Mouse (Mus musculus) lung, postnatal 36 days (tissue): ENCODE measurements around the gene Prkab1.

Experiments
- DNase-seq: peaks from one replicate; pipeline ENCODE4 v3.0.0; 2022; ENCODE audit warnings: mixed read lengths

Gene Prkab1

DNA sequence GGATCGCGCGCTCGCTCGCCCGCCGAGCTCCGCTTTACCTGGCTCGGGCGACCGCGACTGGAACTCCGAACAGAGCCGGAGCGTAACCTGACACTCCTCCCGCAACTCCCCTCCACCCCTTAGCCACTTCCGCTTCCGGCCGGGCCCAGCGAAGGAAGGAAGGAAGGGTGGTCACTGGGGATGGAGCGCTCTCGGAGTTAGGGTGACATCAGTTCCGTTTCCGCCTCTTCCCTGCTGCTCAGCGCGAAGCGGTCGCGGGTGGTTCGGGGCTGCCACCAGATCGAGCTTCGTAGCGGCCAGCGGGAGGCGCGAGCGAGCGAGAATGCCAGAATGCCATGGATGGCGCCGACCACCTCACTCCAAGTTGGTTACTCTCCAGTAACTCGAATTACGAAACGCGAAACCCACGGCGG is at the start of gene Prkab1:
Prkab1 (minus strand) TSS at position 182 of the 413 bp plus-strand sequence.
- peak; percentile 95 for DNase-seq

DNA sequence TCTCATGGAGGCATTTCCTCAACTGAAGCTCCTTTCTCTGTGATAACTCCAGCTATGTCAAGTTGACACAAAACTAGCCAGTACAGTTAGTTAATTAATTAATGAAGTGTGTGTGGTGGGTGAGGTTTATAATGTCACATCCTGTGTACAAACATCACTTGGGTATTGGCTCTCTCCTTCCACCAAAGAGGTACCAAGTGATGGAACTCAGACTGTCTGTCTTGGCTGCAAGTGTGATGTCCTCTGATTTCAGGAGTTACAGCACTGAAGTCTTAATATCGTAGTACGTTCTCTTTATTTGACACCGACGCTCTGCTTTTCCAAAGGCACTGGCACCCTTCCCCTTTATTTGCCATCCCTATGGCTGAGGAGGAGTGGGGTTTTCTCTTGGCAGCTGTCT is 45.3 kb upstream of the Prkab1 start:
- DNase-seq: peak; percentile 43

DNA sequence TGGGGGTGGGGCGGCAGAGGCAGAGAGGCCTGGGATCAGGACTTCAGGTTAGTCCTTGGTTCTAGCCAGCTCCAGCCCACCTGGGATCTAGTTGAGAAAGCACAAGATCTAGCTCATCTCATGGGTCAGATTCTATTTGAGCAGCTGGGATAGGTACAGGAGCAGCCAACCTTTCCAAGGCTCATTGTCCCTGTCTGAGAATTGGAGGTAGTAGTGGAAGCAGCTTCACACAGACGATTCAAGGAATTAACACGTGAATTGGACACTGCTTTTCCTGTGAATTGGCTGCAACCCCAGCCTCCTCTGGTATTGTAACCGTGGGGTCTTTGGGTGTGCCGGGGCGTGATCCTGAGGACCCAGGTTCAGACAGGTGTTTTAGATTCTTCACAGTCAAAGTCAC is 28.5 kb upstream of the Prkab1 start:
- no peak for DNase-seq

DNA sequence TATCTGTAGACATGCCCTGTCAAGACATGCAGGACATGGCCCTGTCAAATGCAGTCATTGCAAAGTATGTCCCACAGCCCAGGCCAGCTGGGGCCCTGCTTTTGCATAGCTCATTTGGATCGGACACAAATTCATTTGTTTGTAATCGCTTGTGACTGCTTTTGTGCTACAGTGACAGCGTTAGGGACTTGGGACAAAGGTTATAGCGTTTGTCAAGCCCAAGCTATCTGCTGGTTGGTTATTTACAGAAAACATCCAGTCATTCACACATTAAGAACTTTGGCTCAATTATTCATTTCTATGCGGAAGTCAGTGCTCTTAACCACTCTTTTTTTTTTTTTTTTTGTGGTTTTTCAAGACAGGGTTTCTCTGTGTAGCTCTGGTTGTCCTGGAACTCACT is 27.9 kb upstream of the Prkab1 start:
- no peak for DNase-seq

DNA sequence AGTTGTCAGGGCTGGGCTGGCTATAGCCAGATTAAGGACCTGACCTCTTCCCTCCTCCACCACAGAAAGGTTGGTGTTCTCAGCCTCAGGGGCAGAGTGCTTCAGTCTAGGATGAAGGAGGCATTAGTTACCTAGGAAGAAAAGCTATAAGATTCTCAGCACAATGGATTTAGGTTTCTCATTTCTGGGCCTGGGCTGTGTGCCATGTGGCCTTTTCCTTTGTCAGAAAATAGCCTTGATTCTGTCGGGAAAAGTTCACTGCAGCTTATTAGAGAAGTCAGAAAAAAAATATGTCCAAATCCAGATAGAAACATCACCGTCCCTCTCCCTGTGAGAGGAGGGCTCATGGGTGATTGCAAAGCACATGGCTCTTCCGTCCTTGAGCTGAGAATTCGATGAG is 25.5 kb upstream of the Prkab1 start:
- no peak for DNase-seq

DNA sequence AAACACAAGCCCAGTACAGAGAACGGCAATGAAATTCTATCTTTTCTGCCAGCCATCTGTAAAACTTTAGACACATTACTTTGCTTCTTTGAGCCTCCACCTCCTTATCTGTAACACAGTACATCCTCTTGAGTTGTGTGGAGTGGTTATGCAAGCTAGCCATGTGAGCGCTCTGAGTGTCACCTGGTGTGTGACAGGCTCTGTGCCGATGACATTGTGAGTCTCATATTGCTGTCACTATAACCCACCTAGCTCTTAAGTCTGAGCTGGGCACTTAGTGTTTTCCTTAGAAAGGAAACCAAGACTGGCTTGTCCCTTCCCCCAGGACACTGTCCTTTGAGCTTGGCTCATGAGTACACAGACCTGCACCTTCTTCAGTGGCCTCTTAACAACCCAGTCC is 24.0 kb upstream of the Prkab1 start:
- DNase-seq: no peak

DNA sequence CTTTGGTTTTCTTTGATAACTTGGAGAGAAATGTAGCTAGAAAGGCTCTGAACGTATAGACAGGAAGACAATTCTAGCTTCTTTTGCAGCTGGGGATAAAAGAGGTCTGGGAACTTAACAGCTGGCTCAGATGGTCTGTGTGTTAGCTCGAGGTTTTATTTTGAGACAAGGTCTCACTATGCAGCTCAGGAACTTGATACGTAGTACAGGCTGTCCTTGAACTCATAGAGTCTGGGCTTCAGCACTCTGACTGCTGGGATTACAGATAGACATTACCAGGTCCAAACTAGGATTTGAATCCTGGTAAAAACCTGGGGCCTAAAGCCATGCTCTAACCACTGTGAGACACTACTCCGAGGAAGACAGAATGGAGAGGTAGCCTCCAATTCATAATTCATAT is 21.9 kb upstream of the Prkab1 start:
- DNase-seq: no peak

DNA sequence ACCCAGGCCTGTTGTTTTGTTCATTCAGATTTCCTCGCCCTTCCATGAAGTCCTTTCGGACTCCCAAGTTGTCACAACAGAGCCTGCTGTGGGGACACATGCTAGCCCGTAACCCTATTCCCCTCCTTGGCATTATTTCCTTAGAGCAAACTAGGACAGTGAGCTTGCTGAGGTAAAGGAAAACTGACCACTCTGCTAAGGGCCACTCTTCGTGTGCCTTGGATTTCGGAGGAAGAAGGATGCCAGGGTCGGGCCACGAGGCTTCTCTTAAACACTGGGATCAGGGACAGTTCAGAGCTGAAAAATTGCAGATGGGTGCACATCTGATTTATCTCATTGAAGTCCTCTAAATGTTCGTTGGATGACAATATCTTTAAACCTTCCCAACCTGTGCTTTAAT is 21.3 kb upstream of the Prkab1 start:
- no peak for DNase-seq

DNA sequence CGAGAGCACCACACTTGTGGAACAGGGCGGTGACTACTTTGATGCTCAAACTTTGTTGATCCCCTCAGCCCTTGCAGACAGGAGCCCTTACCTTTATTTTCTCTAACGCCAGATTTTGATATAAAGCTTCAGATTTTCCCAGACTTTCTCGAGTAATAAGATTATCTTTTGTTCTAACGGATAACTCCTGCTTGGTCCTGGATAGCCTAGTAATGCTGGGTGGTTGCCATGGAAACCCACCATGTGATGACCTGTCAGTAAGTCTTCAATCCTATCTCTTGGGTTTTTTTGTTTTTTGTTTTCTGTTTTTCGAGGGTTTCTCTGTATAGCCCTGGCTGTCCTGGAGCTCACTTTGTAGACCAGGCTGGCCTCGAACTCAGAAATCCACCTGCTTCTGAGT is 17.9 kb upstream of the Prkab1 start:
- DNase-seq: no peak

DNA sequence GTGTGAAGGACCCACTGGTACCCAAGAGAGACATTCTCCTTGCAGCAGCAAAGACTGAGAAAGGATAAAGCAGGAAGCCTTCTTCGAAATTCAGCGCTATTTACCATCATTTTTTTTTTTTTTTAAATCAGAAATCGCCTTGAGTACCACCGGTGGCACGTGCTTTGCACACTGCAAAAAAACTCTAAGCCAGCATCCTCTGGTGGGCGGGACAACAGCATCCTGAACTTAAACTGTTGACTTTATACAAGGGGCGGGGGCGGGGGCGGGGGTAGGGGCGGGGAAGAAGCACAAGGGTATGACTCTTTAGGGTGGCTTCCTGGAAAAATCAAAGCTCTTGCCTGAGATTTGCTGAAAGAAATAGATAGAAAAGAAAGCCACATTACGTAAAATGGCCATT is 15.4 kb upstream of the Prkab1 start:
- no peak for DNase-seq

DNA sequence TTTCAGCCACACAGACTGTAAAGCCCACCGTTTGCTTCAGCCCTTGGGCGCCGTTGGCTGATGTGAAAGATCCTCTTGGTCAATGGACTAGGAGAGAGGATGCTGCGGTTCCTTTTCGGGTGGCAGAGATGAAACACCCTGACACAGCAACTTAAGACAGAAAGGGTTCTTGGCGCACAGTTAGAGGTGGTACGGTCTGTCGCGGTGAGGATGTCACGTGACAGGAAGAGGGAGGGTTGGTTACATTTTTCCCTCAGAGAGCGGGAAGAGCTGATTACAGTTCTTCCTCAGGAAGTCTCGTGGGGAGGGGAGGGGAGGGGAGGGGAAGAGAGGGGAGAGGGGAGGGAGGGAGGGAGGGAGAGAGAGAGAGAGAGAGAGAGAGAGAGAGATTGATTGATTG is 13.4 kb upstream of the Prkab1 start:
- no peak for DNase-seq

DNA sequence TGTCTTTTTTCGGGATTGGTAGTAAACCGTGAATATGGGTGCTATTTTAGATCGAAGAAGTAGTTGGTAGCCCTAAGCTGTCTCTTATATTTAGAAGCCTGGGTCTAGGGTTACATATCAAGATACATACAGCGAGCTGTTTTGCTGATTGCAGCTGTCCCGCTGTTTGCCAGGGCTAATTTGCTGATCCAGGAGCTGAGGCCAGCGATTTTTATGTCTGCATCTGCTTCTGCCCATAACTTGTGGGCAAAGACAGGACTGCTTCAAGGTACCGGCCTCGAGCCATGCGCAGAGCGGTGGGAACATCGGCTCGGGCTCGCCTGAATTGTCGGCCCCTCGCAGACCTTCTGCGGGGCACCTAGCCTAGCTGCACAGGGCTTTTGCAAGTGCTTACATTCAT is 12.2 kb upstream of the Prkab1 start:
- no peak for DNase-seq

DNA sequence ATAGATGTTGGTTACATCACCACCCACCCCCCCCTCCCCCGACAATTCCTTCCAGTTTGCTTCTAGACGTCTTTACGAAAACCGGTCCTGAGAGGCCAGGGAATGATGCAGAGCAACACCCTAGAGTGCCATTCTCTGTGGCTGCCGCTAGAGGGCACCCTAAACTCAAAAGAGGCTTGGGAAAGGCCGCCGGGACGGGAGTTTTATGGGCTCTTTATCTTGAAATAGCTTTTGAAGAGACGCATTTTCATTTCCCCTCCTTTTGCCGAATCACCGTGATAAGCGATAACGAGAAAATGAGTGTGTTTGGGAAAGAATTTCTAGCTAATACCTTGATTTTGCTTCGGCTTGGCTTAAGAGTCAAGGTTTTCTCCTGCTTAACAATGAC is 6.9 kb upstream of the Prkab1 start:
- DNase-seq: peak; percentile 70

DNA sequence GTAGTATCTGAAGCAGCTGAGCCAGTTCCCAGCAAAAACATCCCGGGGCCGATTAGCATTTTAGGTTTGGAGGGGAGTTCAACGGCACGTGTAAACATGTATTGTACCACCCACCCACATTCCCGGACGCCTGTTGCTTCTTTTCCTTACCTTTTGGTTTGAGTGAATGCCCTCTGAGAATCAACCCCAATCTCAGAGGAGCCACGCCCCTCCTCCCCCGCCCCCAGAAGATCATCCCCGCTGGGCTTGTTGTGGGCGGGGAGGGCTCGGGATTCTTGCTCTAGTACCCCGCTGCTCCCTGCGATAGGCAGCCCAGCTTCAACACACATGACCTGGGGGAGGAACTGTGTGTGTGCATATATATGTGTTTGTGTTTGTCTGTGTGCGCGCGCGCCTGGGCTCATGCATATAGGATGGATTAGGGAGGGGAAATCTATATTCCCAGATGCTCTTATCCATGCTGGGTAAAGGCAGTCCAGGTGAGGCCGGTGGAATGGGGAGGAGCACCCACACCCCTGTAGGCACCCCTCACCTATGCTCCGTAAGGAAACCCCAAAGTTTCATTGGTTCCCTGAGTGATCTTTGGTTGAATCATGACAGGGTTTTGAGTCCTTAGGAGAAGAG is 6.4 kb upstream of the Prkab1 start:
- no peak for DNase-seq

DNA sequence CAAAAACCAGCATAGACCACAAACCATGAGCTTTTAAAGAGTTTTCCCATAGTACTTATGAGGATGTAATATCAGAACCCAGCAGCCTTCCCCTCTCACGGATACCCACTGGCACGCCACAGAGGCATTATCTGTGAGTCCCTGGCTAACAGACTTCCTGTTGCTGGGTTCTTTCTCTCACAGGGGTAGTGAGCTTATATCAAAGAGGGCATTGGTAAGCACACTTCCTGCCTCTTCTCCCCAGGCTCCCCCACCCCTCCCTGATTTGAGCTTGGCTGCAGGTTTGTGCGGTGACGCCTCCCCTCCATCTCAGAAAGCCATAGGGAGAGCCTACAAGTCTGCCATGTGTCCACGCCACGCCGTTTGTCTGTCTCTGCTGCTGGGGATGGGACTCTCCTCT is 4.8 kb upstream of the Prkab1 start:
- no peak for DNase-seq

DNA sequence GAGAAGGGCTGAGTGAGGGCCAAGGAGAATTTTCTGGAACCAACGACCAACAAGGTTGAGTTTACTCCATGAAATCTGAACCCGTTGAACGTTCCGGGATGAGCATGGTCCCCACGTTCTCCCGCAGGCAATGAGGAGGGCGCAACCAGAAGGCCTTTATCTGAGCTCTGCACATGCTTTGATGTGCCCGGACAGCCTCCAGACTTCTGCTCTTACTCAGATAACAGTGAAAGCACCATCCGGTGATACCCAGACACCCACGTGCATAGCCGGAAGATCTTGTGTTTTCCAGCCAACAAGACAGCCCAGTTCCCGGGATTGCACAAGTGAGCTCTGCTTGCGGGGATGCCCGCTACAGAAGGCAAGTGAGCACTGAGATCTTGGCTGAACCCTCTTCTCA is 2.3 kb upstream of the Prkab1 start:
- DNase-seq: no peak

DNA sequence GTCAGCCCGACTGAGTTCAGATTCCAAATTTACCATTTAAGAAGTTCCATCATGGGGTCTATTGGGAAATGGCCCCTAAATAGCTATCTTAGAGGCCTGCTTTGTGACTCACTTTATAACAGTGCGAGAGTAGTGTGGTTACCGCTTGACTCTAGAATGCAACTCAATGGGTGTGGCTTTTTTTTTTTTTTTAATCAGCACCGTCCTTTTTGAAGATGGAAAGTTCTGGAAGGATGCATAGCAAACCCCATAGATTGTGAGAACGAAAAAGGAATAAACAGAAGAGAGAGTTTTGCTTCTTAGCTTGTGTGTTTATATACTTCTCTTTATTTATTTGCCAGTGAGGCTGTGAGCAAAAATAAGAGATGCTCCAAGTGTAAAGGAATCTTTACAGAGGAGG is 1.8 kb upstream of the Prkab1 start:
- no peak for DNase-seq

DNA sequence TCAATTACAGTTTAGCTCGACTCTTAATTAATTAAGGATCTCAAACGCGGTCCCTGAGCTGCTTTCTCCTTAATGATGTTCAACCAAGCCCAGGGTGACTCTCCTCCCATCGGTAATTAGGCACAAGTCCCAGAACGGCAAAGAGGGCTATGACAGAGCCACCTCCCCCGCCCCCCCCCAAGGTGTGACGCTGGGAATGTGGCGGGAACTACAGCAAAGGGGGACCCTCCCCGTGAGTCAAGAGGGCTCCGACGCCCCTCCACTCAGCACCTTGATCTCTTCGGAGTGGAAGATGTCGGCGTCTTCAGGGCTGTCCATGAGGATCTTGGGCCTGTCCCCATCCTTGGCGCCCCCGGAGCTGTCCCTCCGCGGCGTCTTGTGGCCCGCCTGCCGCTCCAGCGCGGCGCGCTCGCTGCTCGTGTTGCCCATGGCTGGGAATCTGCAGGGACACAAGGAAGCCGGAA is 455 bp downstream of the Prkab1 start:
- DNase-seq: peak; percentile 27

DNA sequence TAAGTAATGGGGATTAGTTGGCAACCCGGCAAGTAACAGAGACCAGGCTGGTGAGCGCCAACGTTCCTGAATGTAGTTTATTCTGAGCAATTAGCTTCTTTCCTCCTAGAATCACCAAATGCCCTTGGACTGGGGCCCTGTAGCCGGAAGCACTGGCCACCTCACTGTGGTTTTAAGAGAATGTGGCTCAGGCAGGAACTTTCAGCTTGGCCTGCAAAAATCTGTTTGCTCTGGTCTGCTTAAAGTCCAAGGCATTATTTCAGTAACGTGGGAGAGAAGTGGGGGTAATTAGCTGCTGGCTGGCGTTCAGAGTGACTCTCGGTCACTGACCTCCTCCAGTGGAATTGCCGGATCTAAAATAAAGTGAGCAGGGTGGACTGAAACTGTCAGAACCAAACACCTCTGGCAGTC is 1.1 kb downstream of the Prkab1 start:
- peak; percentile 37 for DNase-seq

DNA sequence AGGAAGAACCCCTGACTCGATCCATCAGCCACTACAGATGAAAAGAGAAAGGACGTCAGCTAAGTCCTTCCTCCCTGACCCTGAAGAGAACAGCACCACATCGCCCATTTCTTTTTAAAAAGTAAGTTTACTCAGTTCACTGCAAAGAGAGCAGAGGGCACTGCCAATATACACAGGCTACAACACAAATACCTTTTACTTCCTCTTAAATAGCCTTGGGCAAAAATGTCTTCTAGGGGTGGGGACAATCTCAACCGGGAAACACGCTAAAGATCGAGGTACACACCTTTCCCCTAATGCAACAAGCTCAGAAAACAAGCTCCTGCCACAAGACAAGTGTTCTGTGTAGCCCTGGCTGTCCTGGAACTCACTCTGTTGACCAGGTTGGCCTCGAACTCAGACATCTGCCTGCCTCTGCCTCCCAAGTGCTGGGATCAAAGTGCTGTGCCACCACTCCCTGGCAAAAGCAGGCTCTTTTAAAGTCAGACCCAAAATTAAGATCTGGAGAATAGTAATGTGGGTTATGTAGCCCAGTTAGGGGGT is 1.6 kb downstream of the Prkab1 start:
- DNase-seq: peak; percentile 44

DNA sequence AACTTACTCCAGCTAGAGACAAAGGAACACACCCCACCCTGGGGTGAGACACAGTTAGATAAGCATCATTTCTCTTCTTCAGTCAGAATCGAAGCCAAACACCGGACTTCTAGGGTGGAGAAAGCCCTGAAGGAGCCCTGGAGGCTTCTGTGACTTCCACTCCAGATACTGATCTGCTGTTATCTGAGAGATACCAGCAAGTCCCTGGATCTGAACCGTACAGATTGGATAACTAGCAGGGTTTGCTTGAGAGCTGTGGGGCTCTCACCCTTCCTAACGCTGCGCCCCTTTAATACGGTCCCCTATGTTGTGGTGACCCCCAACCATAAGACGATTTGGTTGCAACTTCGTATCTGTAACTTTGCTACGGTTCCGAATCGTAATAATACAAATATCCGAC is 2.2 kb downstream of the Prkab1 start:
- peak; percentile 29 for DNase-seq

DNA sequence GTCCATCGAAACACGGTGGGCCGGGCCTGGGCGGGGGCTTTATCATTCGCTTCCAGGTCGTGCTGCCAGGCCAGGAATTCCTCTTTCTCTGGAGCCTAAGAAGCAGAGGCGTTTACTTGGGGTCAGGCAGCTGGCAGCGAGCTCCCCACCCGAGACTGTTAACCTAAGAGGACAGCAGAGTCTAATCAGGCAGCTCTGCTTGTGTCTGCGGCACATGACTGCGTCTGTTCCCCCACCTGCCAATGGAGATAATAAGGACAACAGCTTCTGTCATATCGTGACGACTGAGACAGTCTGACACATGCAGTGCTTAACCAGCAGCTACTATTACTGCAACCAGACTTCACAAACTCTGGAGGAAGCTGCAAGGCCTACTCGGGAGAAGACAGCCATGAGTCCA is 2.8 kb downstream of the Prkab1 start:
- no peak for DNase-seq

DNA sequence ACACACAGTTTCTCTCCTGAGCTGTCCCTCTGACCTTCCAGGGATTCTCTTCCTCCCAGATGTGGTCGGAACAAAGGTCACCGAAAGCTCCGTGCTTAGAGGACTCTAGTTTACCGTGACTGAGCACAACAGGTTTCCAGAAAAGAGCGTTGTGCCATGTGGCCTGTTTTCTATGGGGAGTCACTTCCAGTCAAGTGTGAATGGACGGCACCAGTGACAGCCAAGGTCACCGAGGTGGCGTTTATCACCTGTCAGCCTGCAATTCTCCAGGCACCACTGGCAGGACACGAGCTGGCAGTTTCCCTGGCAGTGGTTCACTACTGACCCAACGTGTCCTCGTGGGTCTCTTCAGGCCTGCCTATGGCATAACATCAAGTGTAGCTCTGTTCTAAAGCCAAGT is 4.9 kb downstream of the Prkab1 start:
- no peak for DNase-seq

DNA sequence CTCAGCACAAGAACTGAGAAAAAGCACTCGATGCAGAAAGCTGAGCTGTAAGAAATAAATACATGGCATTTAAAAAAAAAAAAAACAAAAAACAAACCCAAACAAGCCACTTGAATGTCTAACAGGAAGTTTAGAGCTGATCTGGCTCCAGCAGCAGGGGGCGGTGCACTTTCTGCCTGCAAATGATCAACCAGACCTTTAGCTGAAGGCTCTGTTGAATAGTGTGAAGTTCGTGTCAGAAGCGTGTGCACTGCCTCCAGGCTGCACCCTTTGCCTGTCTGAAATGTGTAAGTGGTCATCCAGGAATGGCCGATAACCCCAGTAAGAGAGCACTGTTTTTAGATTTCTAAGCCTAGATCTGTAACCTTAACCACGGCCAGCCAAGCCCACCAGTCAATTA is 5.5 kb downstream of the Prkab1 start:
- peak; percentile 66 for DNase-seq

DNA sequence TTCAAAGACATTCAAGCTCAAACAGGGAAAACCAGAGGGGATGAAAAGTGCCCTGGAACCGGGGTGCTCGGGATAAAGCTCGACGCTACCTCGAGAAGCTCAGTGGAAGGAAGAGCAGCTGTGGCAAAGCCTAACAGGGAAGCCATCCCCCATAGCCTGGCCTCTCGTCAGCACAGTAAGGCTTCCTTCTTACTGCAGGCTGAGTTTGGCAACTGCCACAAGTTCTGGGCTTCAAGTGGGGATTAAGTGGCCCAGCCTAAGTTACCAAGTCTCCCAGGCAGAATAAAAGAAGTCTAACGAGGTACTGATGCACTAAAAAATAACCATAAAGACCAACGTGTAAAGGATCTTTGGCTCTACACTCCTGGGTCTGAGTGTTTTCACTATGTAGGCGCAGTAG is 6.1 kb downstream of the Prkab1 start:
- peak; percentile 50 for DNase-seq
